Mouse (Mus musculus) limb, embryonic 15.5 days (tissue): ENCODE results near the gene Cdc42ep2. TPM values are rescaled to one million over a fixed set of nuclear protein-coding genes. Genes with fewer than 3 reads are reported as not detected.

Experiments used
- ATAC-seq: fragments of 200-750 bp; cut with Nextera tagmentation; 2 replicates; pipeline ENCODE4 v1.8.0; 2017; ENCODE audit warnings: low read depth, moderate TSS enrichment; ENCODE audit not compliant: insufficient number of reproducible peaks, low FRiP score, low TSS enrichment
- H3K27ac ChIP-seq: fragments of 300-500 bp; sonication (generic); 2 replicates; pipeline ENCODE4 v1.5.1; 2015; ENCODE audit warnings: moderate library complexity, mild to moderate bottlenecking, inconsistent platforms
- H3K27me3 ChIP-seq: fragments of 300-500 bp; sonication (generic); 2 replicates; pipeline ENCODE4 v1.6.1; 2015; ENCODE audit warnings: inconsistent platforms
- H3K36me3 ChIP-seq: fragments of 300-500 bp; sonication (generic); 2 replicates; pipeline ENCODE4 v1.6.1; 2015; ENCODE audit warnings: inconsistent platforms
- H3K4me1 ChIP-seq: fragments of 300-500 bp; sonication (generic); 2 replicates; pipeline ENCODE4 v1.6.1; 2015; ENCODE audit warnings: inconsistent platforms
- H3K4me2 ChIP-seq: fragments of 300-500 bp; sonication (generic); 2 replicates; pipeline ENCODE4 v1.6.1; 2015; ENCODE audit warnings: mild to moderate bottlenecking, inconsistent platforms
- H3K4me3 ChIP-seq: fragments of 300-500 bp; sonication (generic); 2 replicates; pipeline ENCODE4 v1.5.1; 2015; ENCODE audit warnings: mild to moderate bottlenecking, inconsistent platforms
- H3K9ac ChIP-seq: fragments of 300-500 bp; sonication (generic); 2 replicates; pipeline ENCODE4 v1.6.1; 2015; ENCODE audit warnings: inconsistent platforms
- H3K9me3 ChIP-seq: fragments of 300-500 bp; sonication (generic); 2 replicates; pipeline ENCODE4 v1.6.1; 2016; ENCODE audit warnings: inconsistent platforms
- WGBS: fragments of 180-500 bp; shearing (Covaris S2); methylation state at CpG from one replicate; pipeline ENCODE4 v1.1.7; 2015; 5-methylcytosine and 5-hydroxymethylcytosine counted together
- polyA plus RNA-seq: library from polyadenylated mRNA; unstranded; fragments of >200 nt; fragmentation: Nextera tagmentation; extraction: Ambion mirVana; gene quantifications from 2 replicates; pipeline ENCODE4 v1.2.1, GENCODE M21; 2015

Gene Cdc42ep2
- polyA plus RNA-seq, 1 experiment from 2014 or later, result 9.2 TPM

- Histone ChIP-seq H3K4me3 (no peak overlapping the region), H3K27me3 (no peaks in the 10 kb centered on the region), H3K4me2 (no peak overlapping the region), H3K4me1 (peaks cover 43% of the 10 kb centered on the region), H3K27ac (peak overlapping the region; percentile 88), H3K9ac (no peak overlapping the region), H3K9me3 (no peaks in the 10 kb centered on the region), H3K36me3 (peaks cover 38% of the 10 kb centered on the region)
- peak; percentile 60; the same call in 1 of the 2 replicates for ATAC-seq
- 41% methylated on average over 4 of the region's 4 CpGs for WGBS
Measured at GRCm38 (mm10) chr19:5940173-5940572, 15.6 kb upstream of the Cdc42ep2 start.

- Histone ChIP-seq H3K4me2 (no peak overlapping the region), H3K4me1 (peaks cover 42% of the 10 kb centered on the region), H3K27ac (peak overlapping the region; percentile 88), H3K36me3 (peaks cover 36% of the 10 kb centered on the region), H3K9ac (no peak overlapping the region), H3K27me3 (no peaks in the 10 kb centered on the region), H3K4me3 (no peak overlapping the region), H3K9me3 (no peaks in the 10 kb centered on the region)
- no peak for ATAC-seq
- 77% methylated on average over 5 of the region's 5 CpGs for WGBS
Measured at GRCm38 (mm10) chr19:5939715-5940114, 15.1 kb upstream of the Cdc42ep2 start.

DNA sequence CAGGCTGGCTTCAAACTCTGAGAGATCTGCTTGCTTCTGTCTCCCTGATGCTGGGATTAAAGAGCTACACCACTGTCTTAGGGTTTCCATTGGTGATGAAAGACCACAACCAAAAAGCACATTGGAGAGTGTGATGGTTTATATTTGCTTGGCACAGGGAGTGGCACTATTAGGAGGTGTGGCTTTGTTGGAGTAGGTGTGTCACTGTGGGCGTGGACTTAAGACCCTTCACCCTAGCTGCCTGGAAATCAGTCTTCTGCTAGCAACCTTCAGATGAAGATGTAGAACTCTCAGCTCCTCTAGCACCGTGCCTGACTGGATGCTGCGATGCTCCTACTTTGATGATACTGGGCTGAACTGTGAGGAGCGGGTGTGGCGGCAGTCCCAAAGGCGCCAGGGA lies 13.9 kb upstream of the Cdc42ep2 start:
- Histone ChIP-seq H3K4me2 (no peak overlapping the region), H3K9ac (no peak overlapping the region), H3K4me3 (no peak overlapping the region), H3K36me3 (peaks cover 30% of the 10 kb centered on the region), H3K4me1 (peaks cover 40% of the 10 kb centered on the region), H3K27me3 (no peaks in the 10 kb centered on the region), H3K9me3 (no peaks in the 10 kb centered on the region), H3K27ac (no peak overlapping the region)
- WGBS, result 88% methylated on average over 6 of the region's 6 CpGs
- no peak for ATAC-seq

GRCm38 (mm10) chr19:5937836-5938406 lies 13.3 kb upstream of the Cdc42ep2 start:
- Histone ChIP-seq H3K9me3 (no peaks in the 10 kb centered on the region), H3K27ac (no peak overlapping the region), H3K4me2 (no peak overlapping the region), H3K9ac (no peak overlapping the region), H3K36me3 (peaks cover 24% of the 10 kb centered on the region), H3K4me3 (no peak overlapping the region), H3K27me3 (no peaks in the 10 kb centered on the region), H3K4me1 (peaks cover 40% of the 10 kb centered on the region)
- WGBS, result 40% methylated on average over 14 of the region's 14 CpGs
- ATAC-seq, result no peak

DNA sequence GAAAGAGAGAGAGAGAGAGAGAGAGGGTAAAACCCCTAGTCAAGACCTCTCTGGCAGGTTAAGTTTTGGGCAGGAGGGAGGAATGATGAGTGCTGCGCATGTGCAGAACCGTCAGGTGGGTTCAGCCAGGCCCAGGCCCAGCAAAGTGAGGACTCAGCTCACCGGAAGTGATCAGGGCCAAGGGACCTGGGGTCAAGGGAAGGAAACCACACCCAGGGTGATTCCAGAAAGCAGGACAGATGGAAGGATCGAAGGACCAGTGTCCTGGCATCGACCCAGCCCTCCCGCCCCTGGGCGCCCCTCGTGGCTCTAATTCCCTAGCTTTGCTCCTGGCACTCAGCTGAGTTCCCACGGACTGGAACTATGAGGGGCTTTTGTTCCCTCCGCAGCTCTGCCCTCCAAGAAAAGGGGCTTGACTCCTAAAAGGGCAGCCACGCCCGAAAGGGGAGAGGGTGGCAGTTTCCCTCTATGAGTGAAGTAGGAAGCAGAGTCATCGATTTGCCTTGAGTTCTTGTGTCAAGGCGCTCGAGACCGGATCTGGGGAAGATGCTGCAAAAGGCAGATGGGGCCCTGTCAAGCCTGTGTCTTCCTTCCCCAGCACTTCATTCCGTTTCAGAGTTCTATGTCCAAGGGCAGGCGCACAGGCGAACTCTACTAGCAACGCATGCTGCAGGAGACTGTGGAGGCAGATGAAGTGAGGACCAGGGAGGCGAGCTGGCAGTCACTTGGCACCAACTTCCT lies 12.6 kb upstream of the Cdc42ep2 start:
- peaks cover 18% of the 10 kb centered on the region for H3K36me3 ChIP-seq
- no peak for ATAC-seq
- H3K9me3 ChIP-seq, result no peaks in the 10 kb centered on the region
- H3K27ac ChIP-seq, result 0 out of 2 replicates have a peak overlapping the region, but pooled peaks have one; percentile 44
- H3K4me2 ChIP-seq, result no peak overlapping the region
- H3K9ac ChIP-seq, result no peak overlapping the region
- WGBS, result 76% methylated on average over 21 of the region's 21 CpGs
- H3K27me3 ChIP-seq, result no peaks in the 10 kb centered on the region
- no peak overlapping the region for H3K4me3 ChIP-seq
- peaks cover 40% of the 10 kb centered on the region for H3K4me1 ChIP-seq

GRCm38 (mm10) chr19:5935691-5936090 lies 11.1 kb upstream of the Cdc42ep2 start:
- H3K4me1 ChIP-seq, result peaks cover 39% of the 10 kb centered on the region
- H3K9ac ChIP-seq, result no peak overlapping the region
- H3K27ac ChIP-seq, result peak overlapping the region; percentile 72; the same call in 1 of the 2 replicates

GRCm38 (mm10) chr19:5935266-5935665 lies 10.7 kb upstream of the Cdc42ep2 start:
- peaks cover 36% of the 10 kb centered on the region for H3K4me1 ChIP-seq
- no peak overlapping the region for H3K9ac ChIP-seq
- no peak overlapping the region for H3K4me2 ChIP-seq
- no peaks in the 10 kb centered on the region for H3K27me3 ChIP-seq
- no peak overlapping the region for H3K4me3 ChIP-seq
- 7% methylated on average over 3 of the region's 3 CpGs for WGBS
- ATAC-seq, result peak; percentile 68
- H3K9me3 ChIP-seq, result no peaks in the 10 kb centered on the region
- H3K27ac ChIP-seq, result peak overlapping the region; percentile 72
- peaks cover 7% of the 10 kb centered on the region; the same call in 1 of the 2 replicates for H3K36me3 ChIP-seq

More at GRCm38 (mm10) chr19:5935691-5936090, 11.1 kb upstream of the Cdc42ep2 start:
- Histone ChIP-seq H3K4me3 (no peak overlapping the region), H3K36me3 (peaks cover 7% of the 10 kb centered on the region), H3K4me2 (no peak overlapping the region), H3K27me3 (no peaks in the 10 kb centered on the region), H3K9me3 (no peaks in the 10 kb centered on the region)
- 56% methylated on average over 5 of the region's 5 CpGs for WGBS
- ATAC-seq, result no peak

- H3K4me2 ChIP-seq, result no peak overlapping the region
- peaks cover 4% of the 10 kb centered on the region; the same call in 1 of the 2 replicates for H3K27me3 ChIP-seq
- ATAC-seq, result 0 out of 2 replicates have a peak, but pooled peaks have one; percentile 23
- H3K9me3 ChIP-seq, result no peaks in the 10 kb centered on the region
- 67% methylated on average over 14 of the region's 14 CpGs for WGBS
- H3K36me3 ChIP-seq, result no peaks in the 10 kb centered on the region
- peaks cover 30% of the 10 kb centered on the region for H3K4me1 ChIP-seq
- H3K4me3 ChIP-seq, result no peak overlapping the region
- 0 out of 2 replicates have a peak overlapping the region, but pooled peaks have one; percentile 5 for H3K9ac ChIP-seq
- no peak overlapping the region for H3K27ac ChIP-seq
Measured at GRCm38 (mm10) chr19:5929634-5930596, 5.3 kb upstream of the Cdc42ep2 start.

DNA sequence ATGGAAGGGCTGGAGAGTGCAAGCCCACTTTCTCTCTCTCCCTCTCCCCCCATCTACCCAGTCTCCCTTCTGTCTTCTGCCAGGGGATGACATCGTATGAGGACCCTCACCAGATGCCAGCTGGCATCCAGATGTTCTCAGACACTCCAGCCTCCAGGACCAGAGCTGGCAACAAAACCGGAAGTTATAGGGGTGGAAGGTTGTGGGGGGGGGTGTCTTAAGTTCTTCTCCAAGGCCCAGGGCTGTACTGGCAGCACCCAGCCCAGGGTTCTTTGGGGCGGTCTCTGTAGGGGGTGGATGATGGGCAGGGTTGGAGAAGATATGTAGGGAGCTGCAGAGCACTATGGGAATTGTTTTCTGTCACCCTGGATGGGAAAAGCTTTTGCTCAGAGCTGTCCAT lies 3.9 kb upstream of the Cdc42ep2 start:
- Histone ChIP-seq H3K27me3 (peaks cover 4% of the 10 kb centered on the region; the same call in 1 of the 2 replicates), H3K4me1 (peaks cover 38% of the 10 kb centered on the region), H3K4me3 (no peak overlapping the region), H3K36me3 (no peaks in the 10 kb centered on the region), H3K27ac (peak overlapping the region; percentile 43; the same call in 1 of the 2 replicates), H3K9ac (no peak overlapping the region), H3K4me2 (no peak overlapping the region), H3K9me3 (no peaks in the 10 kb centered on the region)
- ATAC-seq, result no peak
- WGBS, result 28% methylated on average over 3 of the region's 3 CpGs

- WGBS, result 41% methylated on average over 6 of the region's 6 CpGs
- peaks cover 40% of the 10 kb centered on the region for H3K4me1 ChIP-seq
- H3K36me3 ChIP-seq, result no peaks in the 10 kb centered on the region
- H3K27ac ChIP-seq, result peak overlapping the region; percentile 43; the same call in 1 of the 2 replicates
- H3K27me3 ChIP-seq, result peaks cover 4% of the 10 kb centered on the region; the same call in 1 of the 2 replicates
- ATAC-seq, result no peak
- H3K9me3 ChIP-seq, result no peaks in the 10 kb centered on the region
- no peak overlapping the region for H3K4me2 ChIP-seq
- H3K4me3 ChIP-seq, result no peak overlapping the region
- no peak overlapping the region for H3K9ac ChIP-seq
Measured at GRCm38 (mm10) chr19:5928104-5928503, 3.5 kb upstream of the Cdc42ep2 start.

DNA sequence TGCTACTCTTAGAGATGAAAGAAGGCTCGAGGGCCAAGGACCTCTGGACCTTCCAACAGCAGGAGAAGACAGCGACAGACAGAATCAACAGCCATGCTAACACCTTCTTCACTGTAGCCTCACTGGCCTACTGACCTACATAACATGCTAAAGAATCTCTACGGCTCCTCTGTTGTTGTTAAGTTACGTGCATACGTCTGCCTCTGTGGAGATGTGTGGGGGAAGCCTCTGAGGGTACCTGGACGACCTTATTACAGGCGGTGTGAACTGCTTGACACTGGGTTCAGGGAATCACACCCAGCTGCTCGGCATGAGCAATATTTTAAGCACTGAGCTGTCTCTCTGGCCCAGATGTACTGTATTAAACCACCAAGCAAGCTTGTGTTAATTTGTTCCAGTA lies 2.9 kb upstream of the Cdc42ep2 start:
- peak overlapping the region; percentile 24; the same call in 1 of the 2 replicates for H3K27ac ChIP-seq

More for the DNA sequence above, 2.9 kb upstream of the Cdc42ep2 start:
- Histone ChIP-seq H3K4me3 (no peak overlapping the region), H3K27me3 (peaks cover 4% of the 10 kb centered on the region; the same call in 1 of the 2 replicates), H3K9ac (no peak overlapping the region), H3K9me3 (no peaks in the 10 kb centered on the region), H3K4me1 (peaks cover 40% of the 10 kb centered on the region), H3K4me2 (no peak overlapping the region), H3K36me3 (no peaks in the 10 kb centered on the region)
- no peak for ATAC-seq
- 54% methylated on average over 8 of the region's 8 CpGs for WGBS
